Comparison of ENCODE assay signal across 8 mouse cellular contexts in the genomic region with DNA sequence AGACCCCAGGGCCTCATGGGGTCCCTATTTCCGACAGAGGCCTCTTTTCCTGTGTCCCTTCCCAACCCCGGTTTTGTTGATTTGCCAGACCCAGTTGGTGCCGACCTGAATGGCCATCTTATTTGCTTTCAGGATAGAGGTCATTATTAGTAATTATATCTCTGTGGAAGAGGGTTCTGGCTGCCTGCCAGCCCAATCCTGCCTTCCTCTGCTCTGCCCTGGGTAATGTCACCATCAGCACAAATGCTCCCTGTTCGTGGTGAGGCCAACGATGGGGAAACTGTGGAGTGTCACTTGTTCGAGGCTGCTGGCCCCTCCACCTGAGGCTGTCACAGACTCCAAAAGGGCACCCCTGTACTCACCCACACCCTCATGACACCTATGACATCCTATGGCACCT.
A peak's percentile ranks its signal among the peaks of the same experiment; 100 is the strongest.
DNase-seq lines count a peak whose midpoint lies in the region; ATAC-seq lines count a peak whose summit lies in the region.

No protein-coding gene starts in this region.

- H3K27me3 ChIP-seq in intestine, embryonic 16.5 days (replicated peaks; ENCODE audit: control insufficient read depth, insufficient read depth, low read length): no peaks in the 10 kb centered on the region
- no peaks in the 10 kb centered on the region for H3K27me3 ChIP-seq in intestine, embryonic 15.5 days (replicated peaks)
- no peaks in the 10 kb centered on the region for H3K27me3 ChIP-seq in heart, embryonic 13.5 days (replicated peaks)

- H3K9ac ChIP-seq in intestine, embryonic 16.5 days (ENCODE audit: low read depth, low read length): no peak overlapping the region
- H3K9ac ChIP-seq in intestine, embryonic 15.5 days: no peak overlapping the region
- 0 out of 2 replicates have a peak overlapping the region, but pooled peaks have one; percentile 14 for H3K9ac ChIP-seq in heart, embryonic 13.5 days

- no peaks in the 10 kb centered on the region for H3K36me3 ChIP-seq in intestine, embryonic 16.5 days (ENCODE audit: control insufficient read depth, insufficient read depth, low read length)
- H3K36me3 ChIP-seq in intestine, embryonic 15.5 days: no peaks in the 10 kb centered on the region
- H3K36me3 ChIP-seq in heart, embryonic 13.5 days: no peaks in the 10 kb centered on the region

- H3K27ac ChIP-seq in intestine, embryonic 16.5 days (ENCODE audit: low read length): no peak overlapping the region
- H3K27ac ChIP-seq in intestine, embryonic 15.5 days: no peak overlapping the region
- H3K27ac ChIP-seq in heart, embryonic 13.5 days (replicated peaks): peak overlapping the region; percentile 88

- peak; percentile 50 for ATAC-seq in intestine, embryonic 16.5 days
- ATAC-seq in intestine, embryonic 15.5 days: no peak
- no peak; the same call in 1 of the 2 replicates for ATAC-seq in heart, embryonic 13.5 days (ENCODE audit: extremely low read depth, insufficient number of reproducible peaks, low FRiP score, low TSS enrichment)

- no peak overlapping the region for H3K4me3 ChIP-seq in intestine, embryonic 16.5 days (ENCODE audit: low read length)
- no peak overlapping the region for H3K4me3 ChIP-seq in intestine, embryonic 15.5 days (replicated peaks)
- H3K4me3 ChIP-seq in heart, embryonic 13.5 days: no peak overlapping the region

- no peaks in the 10 kb centered on the region for H3K9me3 ChIP-seq in intestine, embryonic 16.5 days (ENCODE audit: control insufficient read depth, low read length)
- H3K9me3 ChIP-seq in intestine, embryonic 15.5 days: no peaks in the 10 kb centered on the region
- no peaks in the 10 kb centered on the region for H3K9me3 ChIP-seq in heart, embryonic 13.5 days

- 23% methylated on average over 6 of the region's 6 CpGs for WGBS in intestine, embryonic 16.5 days
- WGBS in intestine, embryonic 15.5 days: 25% methylated on average over 6 of the region's 6 CpGs
- WGBS in heart, embryonic 13.5 days: 13% methylated on average over 6 of the region's 6 CpGs

- no peak overlapping the region for H3K4me2 ChIP-seq in intestine, embryonic 16.5 days (ENCODE audit: low read depth, low read length)
- no peak overlapping the region for H3K4me2 ChIP-seq in intestine, embryonic 15.5 days (replicated peaks)
- H3K4me2 ChIP-seq in heart, embryonic 13.5 days: peak overlapping the region; percentile 5; the same call in 1 of the 2 replicates

- H3K4me1 ChIP-seq in intestine, embryonic 16.5 days (ENCODE audit: control insufficient read depth, insufficient read depth, low read length): peaks cover 11% of the 10 kb centered on the region
- H3K4me1 ChIP-seq in intestine, embryonic 15.5 days (replicated peaks): peaks cover 12% of the 10 kb centered on the region; the same call in 1 of the 2 replicates
- peaks cover 86% of the 10 kb centered on the region for H3K4me1 ChIP-seq in heart, embryonic 13.5 days

- peak; percentile 36 for DNase-seq in Muller cell, postnatal 12 days (ENCODE audit: inconsistent ontology term)
- DNase-seq in brain, adult 2 months (ENCODE audit: low read depth, low spot score): peak; percentile 60
- DNase-seq in frontal cortex, postnatal 36 days (ENCODE audit: low spot score in 2 of 2): no peak
- no peak for DNase-seq in right cerebral cortex, postnatal 25 days
- no peak for DNase-seq in gastrocnemius, adult 8-10 months (ENCODE audit: low spot score in 2 of 2)

Comparison
In these comparisons a context has a peak if more than half of its experiments do, and no peak if none do; other contexts are left out.
1. DNase-seq: peak in Muller cell, postnatal 12 days (single experiment) and brain, adult 2 months (single experiment); none in frontal cortex, postnatal 36 days (0 of 2), right cerebral cortex, postnatal 25 days (single experiment) and gastrocnemius, adult 8-10 months (0 of 2).